Mouse (Mus musculus) adrenal gland, adult 8-10 months (tissue): ENCODE data around the gene Fam72a. TPM values are rescaled to one million over a fixed set of nuclear protein-coding genes. Genes with fewer than 3 reads are reported as not detected.

Experiments used
- DNase-seq: peaks from one replicate; pipeline ENCODE4 v3.0.0; 2022
- microRNA-seq, 2 experiments: library from miRNA; unstranded; fragments of <30 nt; microRNA quantifications; one replicate each; pipeline ENCODE4 v1.2.0; 2022
- total RNA-seq, 4 experiments: library from RNA; stranded (reverse); gene quantifications; 2 replicates each; pipeline ENCODE4 v1.2.4; 2022

The Fam72a gene
- total RNA-seq, 4 experiments from 2014 or later, result 0.77 to 1.7 (median 1.1) TPM

DNA sequence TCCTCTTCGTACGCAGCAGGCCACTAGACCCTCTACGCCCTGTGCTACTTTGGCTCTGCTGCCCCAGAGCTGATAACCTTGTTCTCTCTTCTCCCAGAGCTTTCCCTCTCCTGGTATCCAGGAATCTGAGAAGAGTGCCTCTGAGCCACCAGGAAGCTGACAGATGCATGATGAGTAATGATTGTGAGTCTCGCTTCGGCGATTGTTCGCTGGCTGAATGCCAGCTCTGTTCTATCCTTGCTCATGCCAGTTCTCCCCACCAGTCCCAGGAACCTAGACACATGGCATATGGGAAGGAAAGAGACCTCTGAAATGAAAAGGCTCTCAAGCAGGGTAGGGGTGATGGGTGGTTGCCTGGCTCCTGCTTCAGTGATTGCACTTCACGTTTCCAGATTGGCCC, 59.1 kb downstream of the Fam72a start:
- DNase-seq, result peak; percentile 10

Small RNA genes lying within 50 kb of the gene (microRNA-seq; reads per million reads assigned to microRNA genes)
- gene Gm24273, result 0 reads per million in 2 experiments

Other genes starting within 250 kb of the Fam72a start
- 10 to 100 TPM; 14.1 to 64.0 (median 26.2) TPM for gene Ikbke, start 248.3 kb upstream of the Fam72a start, total RNA-seq
- gene Srgap2, start 551 bp upstream of the Fam72a start, total RNA-seq, result 10 to 100 TPM; 23.5 to 40.0 (median 32.9) TPM
- gene Avpr1b, start 71.3 kb downstream of the Fam72a start, total RNA-seq, result not detected
- gene Ctse, start 110.4 kb downstream of the Fam72a start, total RNA-seq, result under 1 TPM; 0.43 to 0.81 (median 0.50) TPM
- gene Rab7b, start 160.8 kb downstream of the Fam72a start, total RNA-seq, result 10 to 100 TPM in 2 of 4 experiments, 1 to 10 TPM in 2; 6.6 to 17.4 (median 11.0) TPM
- gene Slc26a9, start 216.1 kb downstream of the Fam72a start, total RNA-seq, result under 1 TPM in 3 of 4 experiments, not detected in 1; 0.06 to 0.28 (median 0.23) TPM